Mouse (Mus musculus) heart, embryonic 16.5 days (tissue): ENCODE measurements around the gene Crtc1. TPM values are rescaled to one million over a fixed set of nuclear protein-coding genes. Genes with fewer than 3 reads are reported as not detected.

ENCODE experiments used
- ATAC-seq: fragments of 200-750 bp; cut with Nextera tagmentation; replicated peaks from 2 replicates; pipeline ENCODE4 v1.8.0; 2017; ENCODE audit warnings: moderate number of reproducible peaks; ENCODE audit not compliant: insufficient read depth, low FRiP score; ENCODE audit errors: extremely low read depth
- H3K27ac ChIP-seq: fragments of 300-500 bp; sonication (generic); 2 replicates; pipeline ENCODE4 v1.5.1; 2014; ENCODE audit warnings: mild to moderate bottlenecking, low read length, control low read depth, moderate library complexity
- H3K27me3 ChIP-seq: fragments of 300-500 bp; sonication (generic); 2 replicates; pipeline ENCODE4 v1.6.1; 2014; ENCODE audit warnings: low read length, mixed read lengths; ENCODE audit not compliant: control insufficient read depth, insufficient read depth
- H3K36me3 ChIP-seq: fragments of 300-500 bp; sonication (generic); 2 replicates; pipeline ENCODE4 v1.6.1; 2014; ENCODE audit not compliant: control insufficient read depth, insufficient read depth
- H3K4me1 ChIP-seq: fragments of 300-500 bp; sonication (generic); 2 replicates; pipeline ENCODE4 v1.6.1; 2014; ENCODE audit warnings: low read length, mixed read lengths; ENCODE audit not compliant: control insufficient read depth, insufficient read depth
- H3K4me2 ChIP-seq: fragments of 300-500 bp; sonication (generic); 2 replicates; pipeline ENCODE4 v1.6.1; 2014; ENCODE audit warnings: low read depth, mild to moderate bottlenecking, control low read depth, low read length
- H3K4me3 ChIP-seq: fragments of 300-500 bp; sonication (generic); 2 replicates; pipeline ENCODE4 v1.5.1; 2014; ENCODE audit warnings: mild to moderate bottlenecking, control low read depth, low read length
- H3K9ac ChIP-seq: fragments of 300-500 bp; sonication (generic); 2 replicates; pipeline ENCODE4 v1.6.1; 2014; ENCODE audit warnings: low read length, control low read depth
- H3K9me3 ChIP-seq: fragments of 300-500 bp; sonication (generic); replicated peaks from 2 replicates; pipeline ENCODE4 v1.6.1; 2016; ENCODE audit warnings: low read length; ENCODE audit not compliant: control insufficient read depth
- WGBS: fragments of 180-500 bp; shearing (Covaris S2); extraction: QIAGEN DNeasy Blood & Tissue Kit; methylation state at CpG from one replicate; pipeline ENCODE4 v1.1.7; 2014; 5-methylcytosine and 5-hydroxymethylcytosine counted together
- polyA plus RNA-seq: library from polyadenylated mRNA; unstranded; fragments of >200 nt; fragmentation: Nextera tagmentation; extraction: Ambion mirVana; gene quantifications from 2 replicates; pipeline ENCODE4 v1.2.1, GENCODE M21; 2015

The Crtc1 gene
- 10.2 and 10.7 TPM in 2 replicates for polyA plus RNA-seq

- peak within 1 kb of the TSS; percentile 78 for H3K9ac ChIP-seq
- H3K4me3 ChIP-seq, result peak within 1 kb of the TSS; percentile 79
- H3K27ac ChIP-seq, result peak within 1 kb of the TSS; percentile 70
- no peaks in the 10 kb centered on the region for H3K36me3 ChIP-seq
- peak; percentile 99 for ATAC-seq
- H3K4me1 ChIP-seq, result peaks cover 14% of the 10 kb centered on the region
- peak within 1 kb of the TSS; percentile 89 for H3K4me2 ChIP-seq
- H3K27me3 ChIP-seq, result no peaks in the 10 kb centered on the region
- under 1% methylated on average over 70 of the region's 70 CpGs for WGBS
- no peaks in the 10 kb centered on the region for H3K9me3 ChIP-seq
Measured at GRCm38 (mm10) chr8:70439055-70439847, at the start of gene Crtc1. Crtc1 (minus strand) TSS chr8:70439579.

- WGBS, result 3% methylated on average over 14 of the region's 14 CpGs
Measured at GRCm38 (mm10) chr8:70488931-70489470, 49.6 kb upstream of the Crtc1 start.

GRCm38 (mm10) chr8:70487993-70488796, 48.8 kb upstream of the Crtc1 start:
- Histone ChIP-seq H3K9ac (0 out of 2 replicates have a peak overlapping the region, but pooled peaks have one; percentile 24), H3K36me3 (no peaks in the 10 kb centered on the region), H3K4me1 (peaks cover 24% of the 10 kb centered on the region), H3K4me2 (peak overlapping the region; percentile 61), H3K27me3 (peaks cover 90% of the 10 kb centered on the region), H3K27ac (no peak overlapping the region), H3K4me3 (peak overlapping the region; percentile 44), H3K9me3 (no peaks in the 10 kb centered on the region)
- 4% methylated on average over 55 of the region's 55 CpGs for WGBS
- no peak for ATAC-seq

More at GRCm38 (mm10) chr8:70488931-70489470, 49.6 kb upstream of the Crtc1 start:
- Histone ChIP-seq H3K27me3 (peaks cover 94% of the 10 kb centered on the region), H3K9me3 (no peaks in the 10 kb centered on the region), H3K9ac (peak overlapping the region; percentile 45; the same call in 1 of the 2 replicates), H3K4me3 (peak overlapping the region; percentile 44), H3K4me1 (peaks cover 32% of the 10 kb centered on the region), H3K4me2 (peak overlapping the region; percentile 65), H3K27ac (no peak overlapping the region), H3K36me3 (no peaks in the 10 kb centered on the region)
- no peak for ATAC-seq

- ATAC-seq, result no peak
- Histone ChIP-seq H3K9ac (0 out of 2 replicates have a peak within 1 kb of the TSS, but pooled peaks have one; percentile 24), H3K27me3 (peaks cover 86% of the 10 kb centered on the region), H3K27ac (no peak within 1 kb of the TSS), H3K9me3 (no peaks in the 10 kb centered on the region), H3K36me3 (no peaks in the 10 kb centered on the region), H3K4me1 (peaks cover 16% of the 10 kb centered on the region), H3K4me2 (peak within 1 kb of the TSS; percentile 61), H3K4me3 (peak within 1 kb of the TSS; percentile 44)
- 5% methylated on average over 33 of the region's 33 CpGs for WGBS
Measured at GRCm38 (mm10) chr8:70486941-70487520, 47.7 kb upstream of the Crtc1 start, which contains the start of gene Tmem59l. Tmem59l (minus strand) TSS chr8:70487358.

GRCm38 (mm10) chr8:70486191-70486681, 46.9 kb upstream of the Crtc1 start:
- 44% methylated on average over 7 of the region's 7 CpGs for WGBS
- H3K27ac ChIP-seq, result no peak overlapping the region
- H3K9me3 ChIP-seq, result no peaks in the 10 kb centered on the region
- ATAC-seq, result no peak
- H3K9ac ChIP-seq, result no peak overlapping the region
- no peak overlapping the region for H3K4me2 ChIP-seq
- H3K36me3 ChIP-seq, result no peaks in the 10 kb centered on the region
- peaks cover 84% of the 10 kb centered on the region for H3K27me3 ChIP-seq
- H3K4me3 ChIP-seq, result no peak overlapping the region
- H3K4me1 ChIP-seq, result peaks cover 16% of the 10 kb centered on the region

- no peak overlapping the region for H3K27ac ChIP-seq
- no peak overlapping the region for H3K4me3 ChIP-seq
- 54% methylated on average over 2 of the region's 2 CpGs for WGBS
- no peaks in the 10 kb centered on the region for H3K36me3 ChIP-seq
- no peak for ATAC-seq
- no peaks in the 10 kb centered on the region for H3K9me3 ChIP-seq
- no peak overlapping the region for H3K4me2 ChIP-seq
- peaks cover 51% of the 10 kb centered on the region for H3K27me3 ChIP-seq
- no peak overlapping the region for H3K9ac ChIP-seq
- H3K4me1 ChIP-seq, result no peaks in the 10 kb centered on the region; the same call in 1 of the 2 replicates
Measured at GRCm38 (mm10) chr8:70482943-70483342, 43.6 kb upstream of the Crtc1 start.

- Histone ChIP-seq H3K9ac (no peak overlapping the region), H3K27me3 (peaks cover 42% of the 10 kb centered on the region), H3K4me1 (peaks cover 6% of the 10 kb centered on the region), H3K36me3 (no peaks in the 10 kb centered on the region), H3K9me3 (no peaks in the 10 kb centered on the region), H3K4me3 (no peak overlapping the region), H3K27ac (no peak overlapping the region), H3K4me2 (no peak overlapping the region)
- WGBS, result 70% methylated on average over 3 of the region's 3 CpGs
- no peak for ATAC-seq
Measured at GRCm38 (mm10) chr8:70481908-70482307, 42.5 kb upstream of the Crtc1 start.

- Histone ChIP-seq H3K27me3 (peaks cover 8% of the 10 kb centered on the region), H3K9me3 (no peaks in the 10 kb centered on the region), H3K36me3 (no peaks in the 10 kb centered on the region), H3K4me1 (peaks cover 9% of the 10 kb centered on the region), H3K27ac (no peak overlapping the region), H3K9ac (no peak overlapping the region; the same call in 1 of the 2 replicates), H3K4me2 (peak overlapping the region; percentile 72), H3K4me3 (peak overlapping the region; percentile 90)
- WGBS, result 3% methylated on average over 18 of the region's 21 CpGs
- ATAC-seq, result peak; percentile 21; the same call in 1 of the 2 replicates
Measured at GRCm38 (mm10) chr8:70477269-70477982, 38.0 kb upstream of the Crtc1 start.
